Mouse (Mus musculus): ENCODE data around the gene Tmem230. TPM values are rescaled to one million over a fixed set of nuclear protein-coding genes. Genes with fewer than 3 reads are reported as not detected.

The Tmem230 gene
- polyA plus RNA-seq, 1 experiment from 2014 or later = 44.7 TPM

DNA sequence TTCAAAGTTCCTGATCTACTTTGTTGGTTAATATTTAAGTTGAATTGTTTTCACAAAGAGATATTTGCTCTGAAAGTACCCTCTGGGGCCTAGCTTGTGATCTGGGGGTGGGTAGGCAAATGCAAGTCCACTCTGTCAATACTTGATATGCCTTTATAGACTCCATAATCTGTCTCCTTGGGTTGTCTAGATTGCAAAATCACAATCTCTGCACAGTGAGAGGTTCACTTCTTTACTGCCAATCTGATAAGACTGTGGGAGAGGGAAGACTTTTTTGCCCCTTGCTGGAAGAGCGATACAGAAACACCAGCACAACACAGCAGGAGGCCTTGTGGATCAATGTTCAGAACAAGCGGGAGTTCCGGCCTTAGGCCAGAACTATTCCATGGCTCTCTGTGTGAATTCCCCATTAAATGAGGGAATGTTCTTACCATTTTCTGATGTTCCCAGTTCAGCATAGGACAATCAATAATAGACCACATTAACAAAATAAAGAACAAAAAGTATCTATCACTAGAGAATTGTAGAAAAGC lies 15.1 kb downstream of the Tmem230 start:
- Histone ChIP-seq H3K36me3 (ENCODE audit: control insufficient read depth, insufficient read depth, low read length) (no peaks in the 10 kb centered on the region), H3K4me2 (replicated peaks; ENCODE audit: low read depth, low read length) (no peak overlapping the region), H3K4me1 (ENCODE audit: control insufficient read depth, insufficient read depth, low read length) (no peaks in the 10 kb centered on the region), H3K4me3 (ENCODE audit: low read depth, low read length) (no peak overlapping the region), H3K27me3 (ENCODE audit: control insufficient read depth, insufficient read depth, low read length) (no peaks in the 10 kb centered on the region), H3K27ac (ENCODE audit: low read length) (no peak overlapping the region), H3K9me3 (ENCODE audit: control insufficient read depth, low read depth, low read length) (no peaks in the 10 kb centered on the region), H3K9ac (replicated peaks; ENCODE audit: low read depth, low read length) (no peak overlapping the region)
- WGBS = 87% methylated on average over 3 of the region's 3 CpGs
- ATAC-seq (ENCODE audit: insufficient number of reproducible peaks, insufficient read depth, low FRiP score, low read depth) = no peak

DNA sequence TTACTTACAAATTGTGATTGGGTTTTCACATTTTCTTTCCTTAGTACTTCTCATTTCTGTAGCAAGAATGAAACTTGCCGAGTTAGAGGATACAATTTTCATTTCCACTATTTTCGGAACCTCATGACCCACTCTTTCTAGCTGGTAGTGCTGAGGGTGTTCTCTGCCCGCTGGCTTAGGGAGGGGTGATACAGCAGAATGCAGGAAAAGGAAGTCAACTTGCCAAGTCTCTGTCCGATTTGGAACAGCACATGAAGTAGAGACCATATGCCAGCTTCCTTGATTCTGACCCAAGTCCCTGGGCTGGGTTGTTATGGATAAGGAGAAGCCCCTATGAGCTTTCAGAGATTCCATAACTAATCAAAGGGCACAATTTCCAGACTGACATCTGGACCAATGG lies 23.2 kb downstream of the Tmem230 start:
- no peaks in the 10 kb centered on the region for H3K9me3 ChIP-seq (ENCODE audit: control insufficient read depth, low read depth, low read length)
- no peak overlapping the region for H3K4me3 ChIP-seq (ENCODE audit: low read depth, low read length)
- H3K27me3 ChIP-seq (ENCODE audit: control insufficient read depth, insufficient read depth, low read length) = no peaks in the 10 kb centered on the region
- H3K27ac ChIP-seq (ENCODE audit: low read length) = no peak overlapping the region
- H3K4me2 ChIP-seq (replicated peaks; ENCODE audit: low read depth, low read length) = no peak overlapping the region
- no peaks in the 10 kb centered on the region for H3K36me3 ChIP-seq (ENCODE audit: control insufficient read depth, insufficient read depth, low read length)
- no peak overlapping the region for H3K9ac ChIP-seq (replicated peaks; ENCODE audit: low read depth, low read length)
- no peaks in the 10 kb centered on the region for H3K4me1 ChIP-seq (ENCODE audit: control insufficient read depth, insufficient read depth, low read length)
- WGBS = 78% methylated on average over 4 of the region's 4 CpGs
- no peak for ATAC-seq (ENCODE audit: insufficient number of reproducible peaks, insufficient read depth, low FRiP score, low read depth)

DNA sequence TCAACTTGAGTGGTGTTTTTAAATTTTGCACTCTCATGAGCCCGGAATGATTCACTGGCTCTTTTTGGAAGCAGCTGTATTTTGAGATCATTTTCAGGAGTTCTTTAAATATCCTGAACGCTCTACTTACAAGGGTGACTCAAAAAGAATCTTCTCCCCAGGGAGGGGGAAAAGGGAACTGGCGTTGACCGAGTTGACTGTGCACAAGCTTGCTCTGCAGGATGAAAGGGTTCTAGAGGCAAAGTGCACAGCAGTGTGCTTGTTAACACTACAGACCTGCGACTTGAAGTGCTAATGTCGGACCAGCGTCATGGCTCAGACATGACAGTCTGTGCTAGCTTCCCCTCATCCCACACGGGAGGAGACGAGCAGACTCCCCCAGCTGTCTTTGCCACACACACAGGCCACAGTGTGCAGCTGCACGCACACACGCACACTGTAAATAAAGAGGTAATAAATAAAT lies 26.0 kb downstream of the Tmem230 start:
- H3K9me3 ChIP-seq (ENCODE audit: control insufficient read depth, low read depth, low read length) = no peaks in the 10 kb centered on the region
- no peaks in the 10 kb centered on the region for H3K36me3 ChIP-seq (ENCODE audit: control insufficient read depth, insufficient read depth, low read length)
- no peak overlapping the region for H3K27ac ChIP-seq (ENCODE audit: low read length)
- H3K4me3 ChIP-seq (ENCODE audit: low read depth, low read length) = no peak overlapping the region
- H3K27me3 ChIP-seq (ENCODE audit: control insufficient read depth, insufficient read depth, low read length) = no peaks in the 10 kb centered on the region
- H3K4me2 ChIP-seq (replicated peaks; ENCODE audit: low read depth, low read length) = no peak overlapping the region
- ATAC-seq (ENCODE audit: insufficient number of reproducible peaks, insufficient read depth, low FRiP score, low read depth) = no peak
- H3K9ac ChIP-seq (replicated peaks; ENCODE audit: low read depth, low read length) = no peak overlapping the region
- 56% methylated on average over 11 of the region's 11 CpGs for WGBS
- H3K4me1 ChIP-seq (ENCODE audit: control insufficient read depth, insufficient read depth, low read length) = no peaks in the 10 kb centered on the region

DNA sequence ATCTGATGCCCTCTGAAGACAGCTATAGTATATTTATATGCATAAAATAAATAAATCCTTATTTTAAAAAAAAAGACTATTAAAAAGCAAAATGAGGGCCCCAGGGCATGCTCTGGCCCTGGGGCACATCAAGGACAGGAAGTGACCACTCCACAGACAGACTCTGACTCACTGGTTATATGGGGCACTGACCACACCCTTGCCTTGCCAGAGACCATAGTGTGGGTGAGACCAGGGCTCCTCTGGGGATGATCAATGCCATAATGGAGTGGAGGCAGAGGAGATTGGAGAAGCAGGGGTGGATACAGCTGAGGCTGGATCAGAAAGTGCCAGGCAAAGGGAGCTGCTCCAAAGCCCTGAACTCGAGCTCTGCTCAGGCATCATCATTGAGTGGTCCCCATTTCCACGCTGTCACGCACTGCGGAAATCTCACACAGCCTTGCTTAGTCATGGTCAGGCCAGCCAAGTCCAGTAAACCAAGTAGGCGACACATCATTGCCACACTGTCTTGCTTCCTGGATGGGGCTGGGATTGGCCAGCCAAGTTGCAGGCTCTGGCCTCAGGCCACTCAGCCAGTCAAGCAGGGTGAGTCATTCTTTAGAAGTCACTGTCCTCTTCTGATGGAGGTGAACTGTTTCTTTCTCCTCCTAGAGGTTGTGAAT lies 35.5 kb downstream of the Tmem230 start:
- no peak overlapping the region for H3K9ac ChIP-seq (replicated peaks; ENCODE audit: low read depth, low read length)
- no peak overlapping the region for H3K27ac ChIP-seq (ENCODE audit: low read length)
- WGBS = 88% methylated on average over 5 of the region's 5 CpGs
- 0 out of 2 replicates have a peak, but pooled peaks have one; percentile 46 for ATAC-seq (ENCODE audit: insufficient number of reproducible peaks, insufficient read depth, low FRiP score, low read depth)
- no peaks in the 10 kb centered on the region for H3K27me3 ChIP-seq (ENCODE audit: control insufficient read depth, insufficient read depth, low read length)
- no peak overlapping the region for H3K4me2 ChIP-seq (replicated peaks; ENCODE audit: low read depth, low read length)
- no peaks in the 10 kb centered on the region for H3K4me1 ChIP-seq (ENCODE audit: control insufficient read depth, insufficient read depth, low read length)
- H3K4me3 ChIP-seq (ENCODE audit: low read depth, low read length) = no peak overlapping the region
- H3K9me3 ChIP-seq (ENCODE audit: control insufficient read depth, low read depth, low read length) = no peaks in the 10 kb centered on the region
- no peaks in the 10 kb centered on the region for H3K36me3 ChIP-seq (ENCODE audit: control insufficient read depth, insufficient read depth, low read length)

DNA sequence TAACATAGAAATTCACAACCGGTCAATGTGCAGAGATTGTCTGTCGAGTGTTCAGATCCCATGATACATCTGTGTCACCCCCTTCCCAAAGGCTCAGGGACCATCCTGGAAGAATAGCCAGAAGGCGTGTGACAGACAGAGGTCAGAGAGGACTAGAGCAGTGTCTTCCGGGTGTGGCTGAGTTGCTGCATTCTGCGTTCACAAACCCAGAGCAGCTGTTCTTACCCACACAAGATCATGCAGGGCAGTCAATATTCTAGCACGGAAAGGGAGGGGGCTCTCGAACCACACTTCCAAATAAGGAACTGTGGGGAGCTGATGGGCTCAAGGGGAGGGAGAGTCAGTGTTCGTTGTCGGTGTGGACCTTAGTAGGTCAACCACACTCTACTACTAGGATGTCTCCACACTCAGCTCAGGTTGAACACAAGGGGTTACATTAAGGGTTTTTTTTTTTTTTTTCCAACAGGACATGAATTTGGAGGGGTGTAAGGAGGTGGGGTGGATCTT lies 36.7 kb downstream of the Tmem230 start:
- H3K4me1 ChIP-seq (ENCODE audit: control insufficient read depth, insufficient read depth, low read length) = no peaks in the 10 kb centered on the region
- H3K4me2 ChIP-seq (replicated peaks; ENCODE audit: low read depth, low read length) = no peak overlapping the region
- H3K27ac ChIP-seq (ENCODE audit: low read length) = no peak overlapping the region
- 79% methylated on average over 9 of the region's 9 CpGs for WGBS
- no peak overlapping the region for H3K4me3 ChIP-seq (ENCODE audit: low read depth, low read length)
- H3K27me3 ChIP-seq (ENCODE audit: control insufficient read depth, insufficient read depth, low read length) = no peaks in the 10 kb centered on the region
- no peak for ATAC-seq (ENCODE audit: insufficient number of reproducible peaks, insufficient read depth, low FRiP score, low read depth)
- H3K36me3 ChIP-seq (ENCODE audit: control insufficient read depth, insufficient read depth, low read length) = no peaks in the 10 kb centered on the region
- H3K9ac ChIP-seq (replicated peaks; ENCODE audit: low read depth, low read length) = no peak overlapping the region
- no peaks in the 10 kb centered on the region for H3K9me3 ChIP-seq (ENCODE audit: control insufficient read depth, low read depth, low read length)

DNA sequence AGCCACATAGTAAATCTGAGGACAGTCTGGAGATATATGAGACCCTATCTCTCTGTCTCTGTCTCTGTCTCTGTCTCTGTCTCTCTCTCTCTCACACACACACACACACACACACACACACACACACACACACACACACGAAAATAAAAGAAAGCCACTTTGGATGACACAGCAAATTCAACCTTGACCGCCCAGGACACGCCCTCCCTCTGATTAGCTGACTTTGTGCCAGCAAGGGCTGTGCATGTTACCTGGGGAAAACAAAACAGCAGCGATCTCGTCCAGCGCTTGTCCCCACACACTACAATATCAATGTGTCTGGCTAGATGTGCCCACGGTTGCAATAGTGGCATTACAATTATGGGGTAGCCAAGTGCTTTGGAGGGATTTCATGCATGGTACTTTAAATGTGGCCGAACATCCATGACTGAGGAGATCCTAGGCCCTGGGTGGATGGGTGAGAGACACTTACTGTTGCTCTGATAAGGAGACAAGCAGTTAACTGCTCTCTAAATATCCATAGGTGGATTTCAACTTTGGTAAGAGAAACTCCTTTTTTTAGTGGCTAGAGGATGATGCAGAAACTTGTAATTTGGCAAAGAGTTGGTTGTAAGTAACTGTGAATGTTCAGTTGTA lies 39.2 kb downstream of the Tmem230 start:
- Histone ChIP-seq H3K4me2 (replicated peaks; ENCODE audit: low read depth, low read length) (no peak overlapping the region), H3K4me1 (ENCODE audit: control insufficient read depth, insufficient read depth, low read length) (no peaks in the 10 kb centered on the region), H3K36me3 (ENCODE audit: control insufficient read depth, insufficient read depth, low read length) (no peaks in the 10 kb centered on the region), H3K27me3 (ENCODE audit: control insufficient read depth, insufficient read depth, low read length) (no peaks in the 10 kb centered on the region), H3K4me3 (ENCODE audit: low read depth, low read length) (no peak overlapping the region), H3K9me3 (ENCODE audit: control insufficient read depth, low read depth, low read length) (no peaks in the 10 kb centered on the region), H3K27ac (ENCODE audit: low read length) (no peak overlapping the region), H3K9ac (replicated peaks; ENCODE audit: low read depth, low read length) (no peak overlapping the region)
- no peak for ATAC-seq (ENCODE audit: insufficient number of reproducible peaks, insufficient read depth, low FRiP score, low read depth)
- WGBS = 77% methylated on average over 8 of the region's 8 CpGs

DNA sequence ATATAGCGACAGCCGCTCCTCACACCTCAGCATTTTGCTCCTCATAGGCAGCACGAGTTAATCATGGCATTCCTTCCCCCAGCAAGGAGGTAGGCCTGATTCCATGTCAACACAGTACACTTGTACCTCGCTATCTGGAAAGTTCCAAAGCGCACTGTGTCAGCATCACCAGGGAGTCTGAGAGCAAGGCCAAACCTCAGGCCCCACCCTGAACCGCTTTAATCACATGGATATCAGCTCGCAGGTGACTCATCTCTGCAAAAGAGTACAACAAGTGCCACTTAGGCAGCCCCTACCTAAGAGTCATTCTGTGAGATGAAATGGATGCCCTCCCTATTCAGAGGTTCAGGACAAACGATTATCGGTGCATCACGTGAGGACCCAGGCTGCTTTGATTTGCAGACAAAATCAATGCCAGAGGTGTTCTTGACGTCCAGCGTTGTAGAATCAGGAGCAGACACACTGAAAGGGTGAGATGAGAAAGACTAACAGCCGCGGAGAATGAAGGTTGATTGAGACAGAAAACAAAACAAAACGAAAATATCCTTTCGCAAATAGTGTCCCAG lies 41.2 kb downstream of the Tmem230 start:
- Histone ChIP-seq H3K36me3 (ENCODE audit: control insufficient read depth, insufficient read depth, low read length) (no peaks in the 10 kb centered on the region), H3K9me3 (ENCODE audit: control insufficient read depth, low read depth, low read length) (no peaks in the 10 kb centered on the region), H3K9ac (replicated peaks; ENCODE audit: low read depth, low read length) (no peak overlapping the region), H3K27me3 (ENCODE audit: control insufficient read depth, insufficient read depth, low read length) (no peaks in the 10 kb centered on the region), H3K4me2 (replicated peaks; ENCODE audit: low read depth, low read length) (no peak overlapping the region), H3K4me1 (ENCODE audit: control insufficient read depth, insufficient read depth, low read length) (no peaks in the 10 kb centered on the region), H3K27ac (ENCODE audit: low read length) (no peak overlapping the region), H3K4me3 (ENCODE audit: low read depth, low read length) (no peak overlapping the region)
- WGBS = 81% methylated on average over 16 of the region's 16 CpGs
- ATAC-seq (ENCODE audit: insufficient number of reproducible peaks, insufficient read depth, low FRiP score, low read depth) = no peak

DNA sequence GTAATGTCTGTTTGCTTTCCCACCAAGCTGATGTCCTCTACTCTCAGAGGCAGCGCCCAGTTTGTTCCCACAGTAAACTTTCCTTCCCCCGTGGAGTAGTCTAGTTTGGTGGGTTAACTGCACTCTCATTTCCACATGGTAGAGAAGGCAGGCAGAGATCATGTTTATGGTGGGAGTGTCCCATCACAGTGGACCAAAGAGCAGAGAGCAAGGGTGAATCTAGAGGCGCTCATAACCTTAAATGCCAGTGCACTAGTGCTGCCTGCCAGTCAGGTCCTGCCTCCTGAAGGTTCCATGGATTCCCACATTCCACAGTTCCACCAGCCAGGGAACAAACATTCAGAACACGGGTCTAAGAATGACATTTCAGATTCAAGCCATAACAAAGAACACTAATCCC lies 42.1 kb downstream of the Tmem230 start:
- H3K36me3 ChIP-seq (ENCODE audit: control insufficient read depth, insufficient read depth, low read length) = no peaks in the 10 kb centered on the region
- H3K9me3 ChIP-seq (ENCODE audit: control insufficient read depth, low read depth, low read length) = no peaks in the 10 kb centered on the region
- WGBS = 69% methylated on average over 4 of the region's 4 CpGs
- no peak overlapping the region for H3K4me3 ChIP-seq (ENCODE audit: low read depth, low read length)
- ATAC-seq (ENCODE audit: insufficient number of reproducible peaks, insufficient read depth, low FRiP score, low read depth) = no peak
- H3K27ac ChIP-seq (ENCODE audit: low read length) = no peak overlapping the region
- no peaks in the 10 kb centered on the region for H3K4me1 ChIP-seq (ENCODE audit: control insufficient read depth, insufficient read depth, low read length)
- no peak overlapping the region for H3K9ac ChIP-seq (replicated peaks; ENCODE audit: low read depth, low read length)
- no peaks in the 10 kb centered on the region for H3K27me3 ChIP-seq (ENCODE audit: control insufficient read depth, insufficient read depth, low read length)
- H3K4me2 ChIP-seq (replicated peaks; ENCODE audit: low read depth, low read length) = no peak overlapping the region
